ENCODE assay signal across 21 mouse cellular contexts in genomic region chr2:61114620-61115019, GRCm38 (mm10).
DNase-seq lines count a peak whose midpoint lies in the region; ATAC-seq and TF ChIP-seq lines count a peak whose summit lies in the region.
"Had no signal": no experiment of that assay in that cellular context is flagged by ENCODE, and none has a peak within 500 bp of the region (broad histone marks: within the 10 kb centered on the region; RNA-seq: fewer than 3 reads in every experiment).

No protein-coding gene starts in this region.

- peak overlapping the region; percentile 43 for H3K27ac ChIP-seq in lung, embryonic 14.5 days (ENCODE audit: low read depth)
- no peak overlapping the region for H3K27ac ChIP-seq in forebrain, embryonic 16.5 days (ENCODE audit: low read length)
- H3K27ac ChIP-seq: forebrain, embryonic 10.5 days; forebrain, embryonic 13.5 days; gastrocnemius, adult 2 months; heart, adult 2 months; hindbrain, embryonic 12.5 days; hindbrain, embryonic 15.5 days had no signal

- H3K9ac ChIP-seq in lung, embryonic 14.5 days, result no peak overlapping the region
- H3K9ac ChIP-seq in forebrain, embryonic 16.5 days (replicated peaks; ENCODE audit: low read depth, low read length), result no peak overlapping the region
- H3K9ac ChIP-seq: forebrain, embryonic 13.5 days; forebrain, postnatal 0 days; hindbrain, embryonic 12.5 days; hindbrain, embryonic 15.5 days had no signal

- H3K4me2 ChIP-seq in lung, embryonic 14.5 days, result no peak overlapping the region
- no peak overlapping the region for H3K4me2 ChIP-seq in forebrain, embryonic 16.5 days (ENCODE audit: low read length)
- H3K4me2 ChIP-seq: forebrain, embryonic 13.5 days; heart, embryonic 11.5 days; hindbrain, embryonic 12.5 days; hindbrain, embryonic 15.5 days had no signal

- no peak for DNase-seq in lung, embryonic 14.5 days
- DNase-seq in lung, postnatal 25 days (ENCODE audit: low spot score), result no peak
- DNase-seq in R1 (ENCODE audit: low read depth, low spot score) (peak; percentile 26), ZHBTc4 (ENCODE audit: low read depth, low spot score) (peak; percentile 31)
- DNase-seq in gastrocnemius, postnatal 10 days, result no peak
- DNase-seq: adrenal gland, postnatal 10 days; adrenal gland, postnatal 36 days; cerebellum, adult 18-20 months; cerebellum, adult 9-10 months; cerebellum, postnatal 14 days; forebrain, postnatal 0 days; gastrocnemius, adult 2 months; gastrocnemius, postnatal 25 days; heart, adult 2 months had no signal

- H3K4me3 ChIP-seq in lung, embryonic 14.5 days (ENCODE audit: low read depth, low read length), result no peak overlapping the region
- no peak overlapping the region for H3K4me3 ChIP-seq in forebrain, embryonic 16.5 days (replicated peaks; ENCODE audit: low read length)
- H3K4me3 ChIP-seq: forebrain, embryonic 10.5 days; forebrain, embryonic 13.5 days; gastrocnemius, adult 2 months; heart, adult 2 months; hindbrain, embryonic 12.5 days; hindbrain, embryonic 15.5 days had no signal

- no peaks in the 10 kb centered on the region for H3K4me1 ChIP-seq in lung, embryonic 14.5 days (ENCODE audit: insufficient read depth)
- no peaks in the 10 kb centered on the region for H3K4me1 ChIP-seq in forebrain, embryonic 16.5 days (replicated peaks; ENCODE audit: control insufficient read depth, insufficient read depth, low read length)
- H3K4me1 ChIP-seq: forebrain, embryonic 13.5 days; hindbrain, embryonic 12.5 days; hindbrain, embryonic 15.5 days had no signal

- TF ChIP-seq CTCF in lung, embryonic 14.5 days (IDR thresholded peaks at IDR 0.05; ENCODE audit: low read depth), result no peak

- WGBS in lung, embryonic 14.5 days, result 33% methylated on average over 2 of the region's 2 CpGs
- 65% methylated on average over 2 of the region's 2 CpGs for WGBS in forebrain, embryonic 16.5 days

- H3K36me3 ChIP-seq in lung, embryonic 14.5 days (ENCODE audit: insufficient read depth), result no peaks in the 10 kb centered on the region
- no peaks in the 10 kb centered on the region for H3K36me3 ChIP-seq in forebrain, embryonic 16.5 days (ENCODE audit: control insufficient read depth, insufficient read depth)
- H3K36me3 ChIP-seq: forebrain, embryonic 10.5 days; hindbrain, embryonic 12.5 days; hindbrain, embryonic 15.5 days had no signal

- no peaks in the 10 kb centered on the region for H3K27me3 ChIP-seq in lung, embryonic 14.5 days (ENCODE audit: insufficient read depth, low read length)
- no peaks in the 10 kb centered on the region for H3K27me3 ChIP-seq in forebrain, embryonic 16.5 days (replicated peaks; ENCODE audit: control insufficient read depth, insufficient read depth, low read length)
- H3K27me3 ChIP-seq: forebrain, embryonic 13.5 days; hindbrain, embryonic 12.5 days; hindbrain, embryonic 15.5 days had no signal

- ATAC-seq in lung, embryonic 14.5 days (ENCODE audit: insufficient read depth), result no peak
- ATAC-seq in forebrain, embryonic 16.5 days, result no peak
- ATAC-seq: CD4-positive, CD25-positive, alpha-beta regulatory T cell, adult 4 months; forebrain, embryonic 13.5 days; forebrain, postnatal 0 days had no signal

- H3K9me3 ChIP-seq in lung, embryonic 14.5 days (ENCODE audit: low read depth, low read length), result no peaks in the 10 kb centered on the region
- no peaks in the 10 kb centered on the region for H3K9me3 ChIP-seq in forebrain, embryonic 16.5 days (ENCODE audit: control insufficient read depth, low read length)
- H3K9me3 ChIP-seq: forebrain, embryonic 10.5 days; forebrain, embryonic 13.5 days; hindbrain, embryonic 12.5 days; hindbrain, embryonic 15.5 days had no signal

Comparison
In these comparisons a context has a peak if more than half of its experiments do, and no peak if none do; other contexts are left out.
1. DNase-seq: peak in R1 (single experiment) and ZHBTc4 (single experiment); none in lung, embryonic 14.5 days (single experiment), lung, postnatal 25 days (single experiment) and gastrocnemius, postnatal 10 days (single experiment).